Mouse (Mus musculus) hindbrain, embryonic 16.5 days (tissue): ENCODE measurements around the gene Rbbp4. TPM values are rescaled to one million over a fixed set of nuclear protein-coding genes. Genes with fewer than 3 reads are reported as not detected.
A peak's percentile ranks its signal among the peaks of the same experiment; 100 is the strongest.

Experiments
- ATAC-seq: fragments of 200-750 bp; cut with Nextera tagmentation; 2 replicates; pipeline ENCODE4 v1.8.0; 2017; ENCODE audit warnings: moderate TSS enrichment, moderate library complexity
- H3K27ac ChIP-seq: fragments of 300-500 bp; sonication (generic); 2 replicates; pipeline ENCODE4 v1.5.1; 2014; ENCODE audit warnings: low read depth, mild to moderate bottlenecking, control low read depth, low read length, moderate library complexity
- H3K27me3 ChIP-seq: fragments of 300-500 bp; sonication (generic); replicated peaks from 2 replicates; pipeline ENCODE4 v1.6.1; 2014; ENCODE audit warnings: low read length; ENCODE audit not compliant: control insufficient read depth, insufficient read depth
- H3K36me3 ChIP-seq: fragments of 300-500 bp; sonication (generic); 2 replicates; pipeline ENCODE4 v1.6.1; 2014; ENCODE audit warnings: mild to moderate bottlenecking, low read length, moderate library complexity, mixed read lengths; ENCODE audit not compliant: control insufficient read depth, insufficient read depth
- H3K4me1 ChIP-seq: fragments of 300-500 bp; sonication (generic); 2 replicates; pipeline ENCODE4 v1.6.1; 2014; ENCODE audit warnings: low read depth, low read length; ENCODE audit not compliant: control insufficient read depth, insufficient read depth
- H3K4me2 ChIP-seq: fragments of 300-500 bp; sonication (generic); 2 replicates; pipeline ENCODE4 v1.6.1; 2014; ENCODE audit warnings: mild to moderate bottlenecking, low read length, control low read depth, moderate library complexity
- H3K4me3 ChIP-seq: fragments of 300-500 bp; sonication (generic); 2 replicates; pipeline ENCODE4 v1.5.1; 2014; ENCODE audit warnings: mild to moderate bottlenecking, low read length, control low read depth, moderate library complexity
- H3K9ac ChIP-seq: fragments of 300-500 bp; sonication (generic); 2 replicates; pipeline ENCODE4 v1.6.1; 2014; ENCODE audit warnings: low read depth, mild to moderate bottlenecking, control low read depth, low read length, moderate library complexity
- H3K9me3 ChIP-seq: fragments of 300-500 bp; sonication (generic); 2 replicates; pipeline ENCODE4 v1.6.1; 2014; ENCODE audit warnings: mild to moderate bottlenecking, low read length, moderate library complexity; ENCODE audit not compliant: control insufficient read depth
- WGBS: fragments of 180-500 bp; shearing (Covaris S2); extraction: QIAGEN DNeasy Blood & Tissue Kit; methylation state at CpG from one replicate; pipeline ENCODE4 v1.1.7; 2014; 5-methylcytosine and 5-hydroxymethylcytosine counted together
- polyA plus RNA-seq: library from polyadenylated mRNA; unstranded; fragments of >200 nt; fragmentation: Nextera tagmentation; extraction: Ambion mirVana; gene quantifications from 2 replicates; pipeline ENCODE4 v1.2.1, GENCODE M21; 2015

The Rbbp4 gene
- polyA plus RNA-seq, 1 experiment from 2014 or later: 242 TPM

DNA sequence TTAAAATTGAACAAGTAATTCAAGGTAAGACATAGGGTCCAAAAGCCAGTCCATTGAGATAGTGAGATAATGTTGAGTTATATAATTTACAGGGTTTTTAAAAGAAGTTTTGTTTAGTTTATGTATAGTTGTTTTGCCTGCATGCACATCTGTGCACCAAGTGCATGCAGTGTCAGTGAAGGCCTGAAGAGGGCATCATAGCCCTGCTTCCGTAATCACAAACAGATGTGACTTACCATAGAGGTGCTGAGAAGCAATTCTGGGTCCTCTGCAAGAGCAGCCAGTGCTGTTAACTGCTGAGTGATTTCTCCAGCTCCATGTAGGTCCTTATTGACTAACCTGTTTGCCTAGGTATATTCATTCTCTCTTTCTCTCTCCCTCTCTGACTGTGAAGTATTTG is 6.7 kb upstream of the Rbbp4 start:
- Histone ChIP-seq H3K4me2 (no peak overlapping the region), H3K9me3 (no peaks in the 10 kb centered on the region), H3K4me1 (no peaks in the 10 kb centered on the region), H3K27me3 (no peaks in the 10 kb centered on the region), H3K27ac (no peak overlapping the region), H3K4me3 (no peak overlapping the region), H3K36me3 (peaks cover 12% of the 10 kb centered on the region; the same call in 1 of the 2 replicates), H3K9ac (no peak overlapping the region)
- WGBS: 93% methylated on average over 1 of the region's 1 CpGs
- ATAC-seq: no peak

DNA sequence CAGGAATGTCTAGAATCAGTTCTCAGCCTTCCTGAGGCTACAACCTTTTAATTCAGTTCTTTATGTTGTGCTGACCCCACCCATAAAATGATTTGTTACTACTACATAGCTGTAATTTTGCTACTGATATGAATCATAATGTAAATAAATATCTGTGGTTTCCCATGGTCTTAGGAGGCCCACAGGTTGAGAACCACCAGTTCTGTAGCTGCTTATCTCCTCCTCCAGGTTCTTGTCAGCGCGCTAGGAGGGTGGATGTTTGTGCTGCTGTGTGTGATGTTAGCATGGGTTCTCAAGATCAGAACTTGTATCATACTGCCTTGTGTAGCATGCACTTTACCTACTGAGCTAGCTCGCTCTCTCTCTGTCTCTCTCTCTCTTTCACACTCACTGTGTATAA is 4.6 kb upstream of the Rbbp4 start:
- Histone ChIP-seq H3K36me3 (peaks cover 9% of the 10 kb centered on the region; the same call in 1 of the 2 replicates), H3K27me3 (no peaks in the 10 kb centered on the region), H3K4me1 (peaks cover 2% of the 10 kb centered on the region; the same call in 1 of the 2 replicates), H3K27ac (no peak overlapping the region), H3K4me3 (no peak overlapping the region), H3K9ac (no peak overlapping the region), H3K4me2 (no peak overlapping the region), H3K9me3 (no peaks in the 10 kb centered on the region)
- no peak for ATAC-seq
- 91% methylated on average over 3 of the region's 3 CpGs for WGBS

DNA sequence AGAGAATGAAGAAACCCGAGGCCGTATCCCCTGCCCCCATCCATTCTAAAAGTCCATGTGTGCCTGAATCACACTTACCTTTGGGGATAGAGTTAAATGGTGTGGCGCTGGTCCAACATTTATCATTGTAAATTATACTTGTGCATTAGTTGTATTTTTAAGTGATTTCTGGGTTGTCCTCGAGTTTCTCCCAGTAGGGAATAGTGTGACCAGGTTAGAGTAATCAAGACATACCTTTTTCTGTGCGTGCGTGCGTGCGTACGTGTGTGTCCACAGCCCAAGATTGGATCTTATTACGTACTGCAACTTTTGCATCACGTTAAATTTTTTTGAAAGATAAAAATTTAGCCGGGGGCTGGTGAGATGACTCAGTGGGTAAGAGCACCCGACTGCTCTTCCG is 1.1 kb upstream of the Rbbp4 start:
- 51% methylated on average over 14 of the region's 14 CpGs for WGBS

DNA sequence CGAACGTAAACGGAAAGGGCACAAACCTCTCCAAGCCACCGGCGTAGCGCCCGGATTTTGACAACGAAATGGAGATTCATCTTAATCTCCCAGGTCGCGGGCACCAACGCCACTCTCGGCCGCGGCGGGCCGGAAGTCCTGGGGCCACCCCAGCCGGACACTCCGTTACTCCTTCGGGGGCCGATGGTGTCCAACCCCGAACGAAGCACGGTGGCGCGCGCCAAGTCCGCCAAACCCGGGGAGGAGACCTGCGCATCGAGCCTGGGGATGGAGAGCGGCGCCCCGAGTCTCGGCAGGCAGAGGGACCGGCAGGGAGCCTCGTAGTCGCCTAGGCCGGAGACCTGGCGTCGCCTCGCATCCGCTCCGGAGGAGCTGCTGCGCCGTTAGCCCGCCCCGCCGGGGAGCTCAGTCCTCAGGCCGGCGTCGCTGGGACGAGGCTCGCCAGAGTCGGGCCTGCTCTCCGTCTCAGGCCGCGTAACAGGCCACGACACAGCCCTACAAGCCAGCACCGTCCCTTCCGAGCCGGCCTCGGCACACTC is 424 bp downstream of the Rbbp4 start:
- Histone ChIP-seq H3K4me3 (peak overlapping the region; percentile 85), H3K4me2 (peak overlapping the region; percentile 65), H3K27me3 (no peaks in the 10 kb centered on the region), H3K9me3 (no peaks in the 10 kb centered on the region), H3K36me3 (0 out of 2 replicates have a peak, but pooled peaks cover 3% of the 10 kb centered on the region), H3K4me1 (peaks cover 22% of the 10 kb centered on the region), H3K27ac (peak overlapping the region; percentile 98), H3K9ac (peak overlapping the region; percentile 96)
- ATAC-seq: no peak; the same call in 1 of the 2 replicates
- under 1% methylated on average over 61 of the region's 62 CpGs for WGBS

More for the DNA sequence above, 1.1 kb upstream of the Rbbp4 start:
- Histone ChIP-seq H3K4me1 (peaks cover 20% of the 10 kb centered on the region), H3K27me3 (no peaks in the 10 kb centered on the region), H3K27ac (peak overlapping the region; percentile 99), H3K9me3 (no peaks in the 10 kb centered on the region), H3K9ac (peak overlapping the region; percentile 75), H3K36me3 (0 out of 2 replicates have a peak, but pooled peaks cover 2% of the 10 kb centered on the region), H3K4me2 (peak overlapping the region; percentile 86), H3K4me3 (peak overlapping the region; percentile 85)
- no peak for ATAC-seq

DNA sequence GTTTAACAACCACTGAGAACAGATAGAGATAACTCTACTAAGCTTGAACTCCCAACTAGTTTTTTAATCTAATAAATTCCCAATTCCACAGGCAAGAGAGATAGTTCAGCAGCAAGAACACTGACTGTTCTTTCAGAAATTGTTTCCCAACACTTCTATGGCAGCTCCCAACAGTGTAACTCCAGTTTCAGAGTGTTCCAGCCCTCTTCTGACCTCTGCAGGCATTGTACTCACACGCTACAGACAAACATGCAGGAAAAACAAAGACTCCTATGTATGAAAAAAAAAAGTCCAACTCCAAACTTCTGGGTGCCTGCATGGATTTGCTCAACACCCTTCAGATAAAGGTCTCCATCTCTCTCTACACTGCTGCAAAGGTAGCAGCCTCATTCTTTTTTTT is 2.3 kb downstream of the Rbbp4 start:
- H3K9me3 ChIP-seq: no peaks in the 10 kb centered on the region
- no peak overlapping the region for H3K27ac ChIP-seq
- no peak overlapping the region for H3K4me3 ChIP-seq
- 21% methylated on average over 1 of the region's 1 CpGs for WGBS
- H3K4me1 ChIP-seq: peaks cover 22% of the 10 kb centered on the region
- no peaks in the 10 kb centered on the region for H3K27me3 ChIP-seq
- peaks cover 10% of the 10 kb centered on the region for H3K36me3 ChIP-seq
- H3K9ac ChIP-seq: no peak overlapping the region
- peak overlapping the region; percentile 65 for H3K4me2 ChIP-seq
- ATAC-seq: no peak

DNA sequence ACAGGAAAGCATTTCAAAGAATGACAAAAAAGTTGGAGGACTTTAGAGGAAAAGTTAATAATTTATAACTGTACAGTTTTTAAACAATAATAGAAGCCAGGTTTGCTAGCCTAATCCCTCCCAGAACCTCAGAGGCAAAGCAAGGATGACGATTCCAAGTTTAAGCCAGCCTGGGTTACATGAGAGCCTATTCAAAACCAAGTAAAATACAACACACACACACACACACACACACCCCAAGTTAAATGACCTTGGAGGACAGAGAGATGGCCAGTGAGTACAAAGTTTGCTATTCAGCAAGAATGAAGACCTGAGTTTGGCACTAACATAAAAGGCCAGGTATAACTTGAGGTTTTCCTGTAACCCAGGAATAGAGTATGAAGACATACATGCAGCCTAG is 9.0 kb downstream of the Rbbp4 start:
- WGBS: 84% methylated on average over 1 of the region's 1 CpGs
- Histone ChIP-seq H3K4me3 (no peak overlapping the region), H3K4me1 (peaks cover under 1% of the 10 kb centered on the region; the same call in 1 of the 2 replicates), H3K9me3 (no peaks in the 10 kb centered on the region), H3K27ac (no peak overlapping the region), H3K27me3 (no peaks in the 10 kb centered on the region), H3K9ac (no peak overlapping the region), H3K4me2 (no peak overlapping the region), H3K36me3 (peaks cover 18% of the 10 kb centered on the region)
- ATAC-seq: no peak

DNA sequence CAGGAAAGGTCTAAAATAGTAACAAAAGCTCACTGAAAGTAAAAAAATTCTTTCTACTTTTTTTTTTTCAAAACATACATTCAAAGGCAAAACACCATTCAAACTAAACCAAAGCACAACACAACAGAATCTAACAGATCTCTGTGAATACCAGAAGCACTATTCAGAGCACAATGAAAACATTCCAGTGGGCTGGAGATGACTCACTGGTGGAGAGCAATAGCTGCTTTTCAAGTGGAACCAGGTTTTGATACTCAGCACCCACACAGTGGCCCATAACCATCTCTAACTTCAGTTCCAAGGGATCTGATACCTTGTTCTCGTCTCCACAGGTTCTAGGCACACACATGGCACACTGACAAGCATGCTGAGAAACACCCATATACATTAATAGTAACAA is 10.4 kb downstream of the Rbbp4 start:
- H3K4me2 ChIP-seq: no peak overlapping the region

DNA sequence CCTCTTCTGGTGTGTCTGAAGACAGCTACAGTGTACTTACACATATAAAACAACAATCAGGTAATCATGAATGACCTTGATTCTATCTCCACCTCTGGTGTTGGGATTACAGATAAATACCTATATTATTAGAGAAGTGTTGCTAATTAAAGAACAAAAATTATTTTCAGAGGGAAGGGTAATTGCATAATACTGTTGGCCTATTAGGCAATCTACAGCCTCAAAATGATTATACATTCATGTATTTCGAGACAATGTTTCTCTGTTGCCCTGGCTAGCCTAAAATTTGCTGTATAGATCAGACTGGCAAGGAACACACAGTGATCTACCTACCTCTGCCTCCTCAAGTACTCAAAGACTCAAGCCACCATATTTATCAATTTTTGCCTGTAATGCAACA is 11.7 kb downstream of the Rbbp4 start:
- peaks cover 30% of the 10 kb centered on the region for H3K36me3 ChIP-seq
- no peaks in the 10 kb centered on the region for H3K4me1 ChIP-seq
- no peaks in the 10 kb centered on the region for H3K27me3 ChIP-seq
- 96% methylated on average over 1 of the region's 1 CpGs for WGBS
- no peak overlapping the region for H3K4me3 ChIP-seq
- no peak overlapping the region for H3K4me2 ChIP-seq
- no peak overlapping the region for H3K9ac ChIP-seq
- H3K9me3 ChIP-seq: no peaks in the 10 kb centered on the region
- no peak for ATAC-seq
- H3K27ac ChIP-seq: no peak overlapping the region

More for the DNA sequence above, 10.4 kb downstream of the Rbbp4 start:
- no peak overlapping the region for H3K9ac ChIP-seq
- H3K27ac ChIP-seq: no peak overlapping the region
- no peak for ATAC-seq
- peaks cover 29% of the 10 kb centered on the region for H3K36me3 ChIP-seq
- H3K9me3 ChIP-seq: no peaks in the 10 kb centered on the region
- no peak overlapping the region for H3K4me3 ChIP-seq
- H3K27me3 ChIP-seq: no peaks in the 10 kb centered on the region
- no peaks in the 10 kb centered on the region for H3K4me1 ChIP-seq
- WGBS: 88% methylated on average over 1 of the region's 1 CpGs

DNA sequence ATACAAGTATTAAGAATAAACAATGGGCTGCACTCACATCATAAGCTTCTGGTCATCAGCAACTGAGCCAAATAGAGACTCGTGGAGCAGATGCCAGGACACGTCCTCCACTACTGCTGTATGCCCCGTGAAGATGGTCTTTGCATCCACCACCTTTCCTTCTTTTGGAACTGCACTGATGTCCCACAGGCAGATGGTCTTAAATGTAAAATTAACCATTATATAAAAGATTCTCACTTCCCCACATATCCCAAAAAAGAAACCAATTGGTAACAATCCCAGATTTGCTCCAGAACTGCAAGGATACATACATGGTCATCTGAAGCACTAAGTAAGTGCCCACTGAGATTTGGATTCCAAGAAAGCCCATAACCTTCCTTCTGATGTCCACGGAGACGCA is 13.1 kb downstream of the Rbbp4 start:
- H3K36me3 ChIP-seq: peaks cover 32% of the 10 kb centered on the region

More for the DNA sequence above, 13.1 kb downstream of the Rbbp4 start:
- ATAC-seq: no peak
- H3K4me3 ChIP-seq: no peak overlapping the region
- 94% methylated on average over 5 of the region's 5 CpGs for WGBS
- no peak overlapping the region for H3K4me2 ChIP-seq
- no peaks in the 10 kb centered on the region for H3K27me3 ChIP-seq
- no peak overlapping the region for H3K9ac ChIP-seq
- H3K27ac ChIP-seq: no peak overlapping the region
- no peaks in the 10 kb centered on the region for H3K9me3 ChIP-seq
- no peaks in the 10 kb centered on the region for H3K4me1 ChIP-seq
